Mouse (Mus musculus): ENCODE measurements around the gene Polr1a. TPM values are rescaled to one million over a fixed set of nuclear protein-coding genes. Genes with fewer than 3 reads are reported as not detected.

The Polr1a gene
- polyA plus RNA-seq, 1 experiment: 68.0 TPM

GRCm38 (mm10) chr6:71927911-71928310, 19.1 kb downstream of the Polr1a start:
- Histone ChIP-seq H3K27me3 (ENCODE audit: control insufficient read depth, insufficient read depth, low read length, poor library complexity, severe bottlenecking) (no peaks in the 10 kb centered on the region), H3K4me3 (ENCODE audit: low read depth, low read length) (no peak overlapping the region), H3K36me3 (ENCODE audit: control insufficient read depth, insufficient read depth, low read length, poor library complexity, severe bottlenecking) (peaks cover 69% of the 10 kb centered on the region), H3K4me1 (ENCODE audit: control insufficient read depth, insufficient read depth, low read length) (no peaks in the 10 kb centered on the region), H3K27ac (ENCODE audit: insufficient read depth, low read length) (no peak overlapping the region), H3K9me3 (replicated peaks; ENCODE audit: control insufficient read depth, insufficient read depth, low read length, poor library complexity, severe bottlenecking) (no peaks in the 10 kb centered on the region), H3K9ac (ENCODE audit: low read depth, poor library complexity, severe bottlenecking) (no peak overlapping the region)
- TF ChIP-seq CTCF (IDR thresholded peaks at IDR 0.05; ENCODE audit: low read depth, low read length) (no peak), POLR2A (IDR thresholded peaks at IDR 0.05; ENCODE audit: insufficient read depth, low read length) (no peak), EP300 (IDR thresholded peaks at IDR 0.05; ENCODE audit: insufficient read depth, low read depth, low read length) (no peak)

- TF ChIP-seq POLR2A (IDR thresholded peaks at IDR 0.05; ENCODE audit: insufficient read depth, low read length) (no peak), CTCF (IDR thresholded peaks at IDR 0.05; ENCODE audit: low read depth, low read length) (no peak), EP300 (IDR thresholded peaks at IDR 0.05; ENCODE audit: insufficient read depth, low read depth, low read length) (no peak)
- H3K9ac ChIP-seq (ENCODE audit: low read depth, poor library complexity, severe bottlenecking): no peak overlapping the region
These were observed 21.2 kb downstream of the Polr1a start for GRCm38 (mm10) chr6:71930053-71930452.

GRCm38 (mm10) chr6:71930830-71931437, 22.1 kb downstream of the Polr1a start:
- H3K36me3 ChIP-seq (ENCODE audit: control insufficient read depth, insufficient read depth, low read length, poor library complexity, severe bottlenecking): peaks cover 73% of the 10 kb centered on the region
- no peak for TF ChIP-seq POLR2A (IDR thresholded peaks at IDR 0.05; ENCODE audit: insufficient read depth, low read length)
- H3K4me1 ChIP-seq (ENCODE audit: control insufficient read depth, insufficient read depth, low read length): no peaks in the 10 kb centered on the region
- H3K9me3 ChIP-seq (replicated peaks; ENCODE audit: control insufficient read depth, insufficient read depth, low read length, poor library complexity, severe bottlenecking): no peaks in the 10 kb centered on the region
- no peak overlapping the region for H3K9ac ChIP-seq (ENCODE audit: low read depth, poor library complexity, severe bottlenecking)
- H3K27ac ChIP-seq (ENCODE audit: insufficient read depth, low read length): no peak overlapping the region
- no peaks in the 10 kb centered on the region for H3K27me3 ChIP-seq (ENCODE audit: control insufficient read depth, insufficient read depth, low read length, poor library complexity, severe bottlenecking)
- H3K4me3 ChIP-seq (ENCODE audit: low read depth, low read length): no peak overlapping the region

More at GRCm38 (mm10) chr6:71930053-71930452, 21.2 kb downstream of the Polr1a start:
- Histone ChIP-seq H3K4me1 (ENCODE audit: control insufficient read depth, insufficient read depth, low read length) (no peaks in the 10 kb centered on the region), H3K9me3 (replicated peaks; ENCODE audit: control insufficient read depth, insufficient read depth, low read length, poor library complexity, severe bottlenecking) (no peaks in the 10 kb centered on the region), H3K27ac (ENCODE audit: insufficient read depth, low read length) (peak overlapping the region; percentile 21; the same call in 1 of the 2 replicates), H3K27me3 (ENCODE audit: control insufficient read depth, insufficient read depth, low read length, poor library complexity, severe bottlenecking) (no peaks in the 10 kb centered on the region), H3K36me3 (ENCODE audit: control insufficient read depth, insufficient read depth, low read length, poor library complexity, severe bottlenecking) (peaks cover 68% of the 10 kb centered on the region), H3K4me3 (ENCODE audit: low read depth, low read length) (no peak overlapping the region)

DNA sequence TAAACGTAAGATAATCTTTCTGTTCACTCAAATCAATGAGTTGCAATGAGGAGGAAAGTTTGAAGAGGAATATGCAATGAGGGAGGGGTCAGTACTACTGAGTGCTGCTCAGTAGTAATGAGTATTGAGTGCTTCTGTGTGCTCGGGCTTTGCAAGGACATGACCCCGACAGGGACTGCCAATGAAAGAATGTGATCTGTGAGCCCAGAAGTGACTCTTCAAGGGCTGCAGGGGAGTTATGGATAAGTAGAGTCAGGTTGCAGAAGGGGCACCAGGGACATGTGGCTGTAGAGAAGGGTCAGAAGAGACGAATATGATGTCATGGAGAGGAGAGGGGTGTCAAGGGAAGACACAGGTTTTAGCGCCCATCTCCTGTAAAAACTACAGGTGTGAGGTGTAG, 23.5 kb downstream of the Polr1a start:
- TF ChIP-seq CTCF (IDR thresholded peaks at IDR 0.05; ENCODE audit: low read depth, low read length): no peak
- TF ChIP-seq POLR2A (IDR thresholded peaks at IDR 0.05; ENCODE audit: insufficient read depth, low read length): no peak
- no peak for TF ChIP-seq EP300 (IDR thresholded peaks at IDR 0.05; ENCODE audit: insufficient read depth, low read depth, low read length)
- peaks cover 71% of the 10 kb centered on the region for H3K36me3 ChIP-seq (ENCODE audit: control insufficient read depth, insufficient read depth, low read length, poor library complexity, severe bottlenecking)

DNA sequence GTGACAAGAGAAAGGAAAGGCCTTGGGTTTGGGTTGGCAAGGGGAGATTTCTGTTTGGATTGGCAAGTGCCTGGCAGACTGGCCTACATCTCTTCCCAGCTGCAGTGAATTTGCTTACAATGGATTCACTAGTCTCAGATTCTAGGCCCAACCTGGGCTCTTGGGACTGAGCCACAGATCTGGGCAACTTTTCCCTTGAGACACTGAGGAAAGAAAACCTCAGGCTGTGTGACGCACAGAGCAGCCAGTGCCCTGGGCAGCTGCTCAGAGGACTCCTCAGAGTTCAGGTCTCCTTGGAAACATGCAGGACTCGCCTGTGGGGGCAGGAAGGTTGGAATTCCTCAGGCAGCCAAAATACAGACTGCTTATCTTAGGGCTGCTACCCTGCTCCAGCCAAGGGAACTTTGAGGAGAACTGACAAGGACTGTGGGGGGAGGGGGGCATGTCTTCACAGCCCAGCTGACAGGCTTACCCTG, 25.3 kb downstream of the Polr1a start:
- Histone ChIP-seq H3K4me1 (ENCODE audit: control insufficient read depth, insufficient read depth, low read length) (no peaks in the 10 kb centered on the region), H3K27me3 (ENCODE audit: control insufficient read depth, insufficient read depth, low read length, poor library complexity, severe bottlenecking) (no peaks in the 10 kb centered on the region), H3K27ac (ENCODE audit: insufficient read depth, low read length) (0 out of 2 replicates have a peak overlapping the region, but pooled peaks have one; percentile 6), H3K9me3 (replicated peaks; ENCODE audit: control insufficient read depth, insufficient read depth, low read length, poor library complexity, severe bottlenecking) (no peaks in the 10 kb centered on the region), H3K36me3 (ENCODE audit: control insufficient read depth, insufficient read depth, low read length, poor library complexity, severe bottlenecking) (peaks cover 78% of the 10 kb centered on the region), H3K4me3 (ENCODE audit: low read depth, low read length) (no peak overlapping the region), H3K9ac (ENCODE audit: low read depth, poor library complexity, severe bottlenecking) (no peak overlapping the region)
- no peak for TF ChIP-seq EP300 (IDR thresholded peaks at IDR 0.05; ENCODE audit: insufficient read depth, low read depth, low read length)
- no peak for TF ChIP-seq POLR2A (IDR thresholded peaks at IDR 0.05; ENCODE audit: insufficient read depth, low read length)
- TF ChIP-seq CTCF (IDR thresholded peaks at IDR 0.05; ENCODE audit: low read depth, low read length): no peak

More for the DNA sequence above, 23.5 kb downstream of the Polr1a start:
- Histone ChIP-seq H3K9me3 (replicated peaks; ENCODE audit: control insufficient read depth, insufficient read depth, low read length, poor library complexity, severe bottlenecking) (no peaks in the 10 kb centered on the region), H3K4me1 (ENCODE audit: control insufficient read depth, insufficient read depth, low read length) (no peaks in the 10 kb centered on the region), H3K27ac (ENCODE audit: insufficient read depth, low read length) (no peak overlapping the region), H3K9ac (ENCODE audit: low read depth, poor library complexity, severe bottlenecking) (no peak overlapping the region), H3K4me3 (ENCODE audit: low read depth, low read length) (no peak overlapping the region), H3K27me3 (ENCODE audit: control insufficient read depth, insufficient read depth, low read length, poor library complexity, severe bottlenecking) (no peaks in the 10 kb centered on the region)

DNA sequence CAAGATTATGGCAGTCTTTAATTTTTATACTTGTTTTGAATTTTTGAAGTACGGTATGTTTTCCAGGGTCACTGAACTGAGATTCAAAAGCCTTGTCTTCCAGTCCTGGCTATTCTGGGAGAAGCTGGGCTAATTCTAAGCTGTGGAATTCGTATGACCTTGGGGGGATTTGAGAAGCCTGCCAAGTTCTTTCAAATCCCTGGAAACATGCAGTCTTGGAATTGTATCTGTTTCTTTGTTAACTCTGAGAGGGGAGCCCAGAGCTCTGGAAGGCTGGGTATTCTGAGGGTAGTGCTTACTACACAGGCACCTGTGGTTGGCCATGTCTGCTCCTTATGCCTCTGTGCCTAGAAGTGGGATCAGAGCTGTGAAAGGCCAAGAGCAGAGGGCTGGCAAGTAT, 26.9 kb downstream of the Polr1a start:
- no peak overlapping the region for H3K4me3 ChIP-seq (ENCODE audit: low read depth, low read length)
- peaks cover 72% of the 10 kb centered on the region for H3K36me3 ChIP-seq (ENCODE audit: control insufficient read depth, insufficient read depth, low read length, poor library complexity, severe bottlenecking)
- H3K27ac ChIP-seq (ENCODE audit: insufficient read depth, low read length): no peak overlapping the region

More for the DNA sequence above, 26.9 kb downstream of the Polr1a start:
- TF ChIP-seq CTCF (IDR thresholded peaks at IDR 0.05; ENCODE audit: low read depth, low read length) (no peak), POLR2A (IDR thresholded peaks at IDR 0.05; ENCODE audit: insufficient read depth, low read length) (no peak), EP300 (IDR thresholded peaks at IDR 0.05; ENCODE audit: insufficient read depth, low read depth, low read length) (no peak)
- H3K9me3 ChIP-seq (replicated peaks; ENCODE audit: control insufficient read depth, insufficient read depth, low read length, poor library complexity, severe bottlenecking): no peaks in the 10 kb centered on the region
- no peak overlapping the region for H3K9ac ChIP-seq (ENCODE audit: low read depth, poor library complexity, severe bottlenecking)
- no peaks in the 10 kb centered on the region for H3K4me1 ChIP-seq (ENCODE audit: control insufficient read depth, insufficient read depth, low read length)
- H3K27me3 ChIP-seq (ENCODE audit: control insufficient read depth, insufficient read depth, low read length, poor library complexity, severe bottlenecking): no peaks in the 10 kb centered on the region

Measured in ES-Bruce4 (cell line).